Mouse (Mus musculus): ENCODE results near the gene Angel2.

The Angel2 gene

GRCm38 (mm10) chr1:190979100-190979563, 54.2 kb downstream of the Angel2 start, which contains the start of gene Vash2:
Gene Vash2 (minus strand): TSS chr1:190979296.
- DNase-seq (ENCODE audit: low spot score in 2 of 2), result peak; percentile 71 to 74

- DNase-seq (ENCODE audit: low spot score in 2 of 2), result no peak
These were observed 55.6 kb downstream of the Angel2 start for GRCm38 (mm10) chr1:190980470-190980869.

- no peak for DNase-seq (ENCODE audit: low spot score in 2 of 2)
These were observed 56.5 kb downstream of the Angel2 start for GRCm38 (mm10) chr1:190981412-190981811.

GRCm38 (mm10) chr1:190989437-190990082, 64.6 kb downstream of the Angel2 start:
- DNase-seq (ENCODE audit: low spot score in 2 of 2), result no peak

- DNase-seq (ENCODE audit: low spot score in 2 of 2), result peak; percentile 56 to 82
These were observed 70.6 kb downstream of the Angel2 start for GRCm38 (mm10) chr1:190995548-190995947.

GRCm38 (mm10) chr1:190996346-190996877, 71.5 kb downstream of the Angel2 start:
- DNase-seq (ENCODE audit: low spot score in 2 of 2), result no peak
